Mouse (Mus musculus) spleen, postnatal 10 days (tissue): ENCODE results near the gene Ppp1r18.

ENCODE experiments used
- DNase-seq, 2 experiments: peaks; one replicate each; pipeline ENCODE4 v3.0.0; 2021 to 2022; ENCODE audit warnings: low spot score in 2 of 2

Ppp1r18 gene

GRCm38 (mm10) chr17:35909919-35910369, 44.6 kb downstream of the Ppp1r18 start, which contains the start of gene Atat1:
Gene Atat1 (minus strand): TSS chr17:35910075.
- DNase-seq, result peak; percentile 94 to 99

GRCm38 (mm10) chr17:35914975-35915374, 49.6 kb downstream of the Ppp1r18 start:
- no peak for DNase-seq

- DNase-seq, result no peak
Observed at GRCm38 (mm10) chr17:35915538-35916296, 50.3 kb downstream of the Ppp1r18 start.

GRCm38 (mm10) chr17:35916297-35917142, 51.1 kb downstream of the Ppp1r18 start, which contains the start of the genes Mrps18b and Ppp1r10:
Gene Mrps18b (minus strand): TSS chr17:35916389.
Gene Ppp1r10 (plus strand): TSS chr17:35916434.
- peak; percentile 98 for DNase-seq

- peak in 1 of 2 experiments; percentile 54 for DNase-seq
Observed at GRCm38 (mm10) chr17:35917143-35917462, 51.7 kb downstream of the Ppp1r18 start.

GRCm38 (mm10) chr17:35917463-35918251, 52.3 kb downstream of the Ppp1r18 start:
- peak; percentile 51 to 65 for DNase-seq

GRCm38 (mm10) chr17:35918276-35919059, 53.1 kb downstream of the Ppp1r18 start:
- DNase-seq, result peak; percentile 58 to 61

- DNase-seq, result peak; percentile 90 to 98
Observed at GRCm38 (mm10) chr17:35919060-35919715, 53.8 kb downstream of the Ppp1r18 start.

- DNase-seq, result peak; percentile 48 to 82
Observed at GRCm38 (mm10) chr17:35919864-35920301, 54.5 kb downstream of the Ppp1r18 start.

GRCm38 (mm10) chr17:35920384-35920783, 55.0 kb downstream of the Ppp1r18 start:
- DNase-seq, result no peak

- no peak for DNase-seq
Observed at GRCm38 (mm10) chr17:35920862-35921562, 55.6 kb downstream of the Ppp1r18 start.

- no peak for DNase-seq
Observed at GRCm38 (mm10) chr17:35921710-35922109, 56.3 kb downstream of the Ppp1r18 start.

- no peak for DNase-seq
Observed at GRCm38 (mm10) chr17:35922566-35922965, 57.2 kb downstream of the Ppp1r18 start.

GRCm38 (mm10) chr17:35923281-35923680, 57.9 kb downstream of the Ppp1r18 start:
- DNase-seq, result no peak
